Mouse (Mus musculus): ENCODE results near the gene Mapkap1. TPM values are rescaled to one million over a fixed set of nuclear protein-coding genes. Genes with fewer than 3 reads are reported as not detected.

Mapkap1 gene
- total RNA-seq, 1 experiment from 2014 or later: 77.9 TPM

DNA sequence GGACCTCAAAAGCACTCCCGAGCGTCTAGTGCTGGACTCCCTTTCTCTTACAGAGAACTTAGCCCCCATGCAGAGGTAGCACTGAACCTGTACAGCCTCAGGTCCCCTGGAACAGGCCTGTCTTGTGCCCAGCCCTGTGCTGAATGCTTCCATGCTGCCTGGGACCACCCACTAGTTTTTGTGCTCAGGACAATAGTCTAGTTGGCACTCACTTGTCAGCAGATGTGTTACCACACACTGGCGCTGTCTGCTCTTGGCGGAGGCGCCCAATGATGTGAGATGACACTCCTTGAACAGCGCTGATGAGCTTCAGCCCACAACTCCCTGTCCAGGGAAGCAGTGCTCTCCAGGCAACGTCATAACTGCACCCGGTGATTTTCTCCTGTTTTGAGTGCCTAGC is 182.0 kb downstream of the Mapkap1 start:
- no peak for DNase-seq

DNA sequence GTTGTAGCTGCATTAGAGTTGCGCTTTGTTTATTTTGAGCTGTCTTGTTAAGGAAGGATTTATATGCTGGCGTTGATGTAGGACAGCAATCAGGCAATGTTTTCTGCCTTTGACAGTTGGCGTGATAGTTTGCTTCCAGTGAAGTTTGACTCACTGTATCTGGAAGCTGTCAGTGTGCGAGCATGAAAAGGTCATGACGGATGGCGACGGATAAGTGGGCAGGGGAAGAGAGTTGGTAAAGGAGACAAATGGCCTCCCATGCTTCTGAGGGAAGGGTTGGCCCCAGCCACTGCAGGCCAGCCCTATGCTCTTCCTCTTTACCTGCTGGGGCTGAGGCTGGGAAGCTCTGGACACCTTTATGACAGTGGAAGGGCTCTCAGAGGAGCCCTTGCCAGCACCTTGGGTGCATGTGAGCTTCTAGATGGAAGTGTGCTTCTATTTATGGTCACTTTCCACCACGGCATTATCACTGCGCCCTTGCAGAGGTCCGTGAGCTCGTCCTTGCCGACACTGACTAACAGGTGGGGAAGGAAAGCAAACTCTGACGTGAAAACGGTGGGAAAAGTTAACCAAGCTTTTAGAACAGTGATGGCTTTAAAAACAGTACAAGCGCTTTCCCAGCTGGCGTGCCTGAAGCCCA is 185.3 kb downstream of the Mapkap1 start:
- DNase-seq: peak; percentile 52

DNA sequence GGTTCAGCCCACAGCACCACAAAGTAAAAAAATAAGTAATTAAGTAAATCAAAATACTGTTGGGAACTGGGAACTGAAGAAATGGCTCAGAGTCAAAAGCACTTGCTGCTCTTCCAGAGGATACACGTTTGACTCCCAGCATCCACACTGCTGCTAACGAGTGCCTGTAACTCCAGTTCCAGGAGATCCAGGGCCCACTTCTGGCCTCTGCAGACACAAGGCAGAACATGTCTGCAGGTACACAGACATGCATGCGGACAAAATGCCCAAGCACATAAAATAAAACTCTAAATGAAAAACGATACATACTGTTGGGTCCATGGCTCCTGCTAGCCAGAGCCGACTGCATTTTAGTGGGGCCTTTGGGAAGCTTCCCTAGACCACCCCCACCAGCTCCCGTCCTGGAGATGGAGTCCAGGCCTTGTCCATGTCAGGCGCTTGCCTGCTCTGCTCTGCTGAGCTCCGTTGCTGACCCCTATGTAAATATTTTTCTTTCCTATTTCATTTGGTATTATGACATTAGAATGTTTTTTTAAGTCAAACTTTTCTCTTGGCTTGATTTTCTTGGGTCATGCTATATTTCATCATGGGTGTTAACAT is 185.9 kb downstream of the Mapkap1 start:
- DNase-seq: no peak

DNA sequence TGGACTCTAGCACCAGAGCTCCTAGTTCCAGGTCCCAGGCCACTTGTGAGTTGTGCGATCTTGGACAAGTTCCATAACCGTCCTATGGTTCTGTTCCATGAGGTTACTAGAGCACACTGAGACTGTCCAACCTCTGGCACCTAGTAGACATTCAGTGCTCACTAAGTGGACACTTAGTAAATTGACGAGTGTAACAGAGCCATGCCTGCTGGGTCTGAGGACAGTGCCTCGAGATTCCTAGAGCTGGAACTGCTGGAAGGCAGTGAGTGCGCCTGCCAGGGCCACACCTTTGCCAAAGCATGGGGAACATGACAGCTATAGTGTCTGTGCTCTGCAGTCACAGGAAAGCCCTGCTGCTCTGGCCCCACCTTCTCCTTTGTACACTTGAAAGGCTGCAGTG is 187.4 kb downstream of the Mapkap1 start:
- no peak for DNase-seq

DNA sequence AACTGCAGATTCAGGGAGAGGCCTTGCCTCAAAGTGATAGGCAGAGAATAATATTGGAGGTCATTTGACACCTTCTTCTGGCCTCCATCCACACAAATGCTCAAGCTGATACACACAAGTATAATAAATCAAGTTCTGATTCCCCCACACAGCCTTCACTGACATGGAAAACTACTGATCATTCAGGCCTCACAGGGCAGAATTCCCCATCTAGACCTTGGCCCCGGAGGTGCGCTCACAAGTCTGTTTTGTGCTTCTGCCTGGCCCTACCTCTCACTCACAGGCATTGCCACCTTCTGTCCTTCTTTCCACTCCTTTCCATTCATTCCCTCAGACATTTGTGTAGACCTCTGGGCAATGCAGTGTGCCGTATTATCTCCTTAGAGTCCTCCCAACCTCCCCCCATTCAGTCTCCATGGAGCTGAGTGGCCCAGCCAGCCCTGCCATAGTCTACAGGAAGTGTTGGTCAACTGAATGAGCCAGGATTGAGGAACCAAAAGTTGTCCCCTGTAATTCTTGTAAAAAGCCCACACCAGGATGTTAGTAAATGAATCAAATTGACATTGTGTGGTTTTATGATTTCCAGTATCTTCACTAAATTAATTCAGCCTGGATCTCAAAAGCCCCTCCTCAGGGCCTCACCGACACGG is 193.2 kb downstream of the Mapkap1 start:
- DNase-seq: peak; percentile 37

DNA sequence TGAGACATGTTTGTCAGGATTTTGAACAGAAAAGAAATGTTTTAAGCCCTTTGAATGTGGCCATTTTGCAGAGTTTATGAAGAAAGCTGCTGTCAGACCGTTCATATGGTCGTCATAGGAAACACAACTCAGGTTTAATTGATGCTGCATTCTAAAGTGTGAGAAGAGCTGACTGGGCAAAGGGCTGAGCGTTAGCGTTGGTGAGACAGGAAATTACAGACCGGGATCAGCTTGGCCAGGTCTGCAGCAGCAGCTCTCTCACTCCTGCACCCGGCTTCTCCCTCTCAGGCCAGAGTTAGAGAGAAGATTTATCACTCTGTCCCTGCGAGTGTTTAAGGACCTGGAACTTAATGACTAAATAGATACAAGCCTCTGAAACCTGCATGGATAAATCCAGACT is 194.2 kb downstream of the Mapkap1 start:
- no peak for DNase-seq

DNA sequence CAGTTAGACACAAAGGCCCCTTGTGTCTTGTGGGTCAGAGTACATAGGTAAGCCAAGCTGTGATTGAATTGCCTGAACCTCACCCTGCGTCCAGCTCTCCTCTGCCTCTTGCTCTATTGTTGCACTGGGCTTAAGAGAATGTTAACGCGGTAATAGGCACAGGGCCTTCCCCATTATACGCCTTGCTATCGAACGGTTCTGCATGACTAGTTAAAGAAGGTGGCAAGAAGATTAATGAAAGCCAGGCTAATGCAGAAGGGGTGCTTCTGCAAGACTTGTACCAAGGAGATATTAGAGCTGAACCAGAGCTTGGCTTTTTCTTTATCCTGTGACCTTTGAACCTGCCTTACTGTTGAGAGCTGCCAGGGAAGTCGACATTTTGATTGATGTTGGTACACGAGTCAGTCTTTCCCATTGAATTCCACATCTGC is 195.6 kb downstream of the Mapkap1 start:
- DNase-seq: no peak

DNA sequence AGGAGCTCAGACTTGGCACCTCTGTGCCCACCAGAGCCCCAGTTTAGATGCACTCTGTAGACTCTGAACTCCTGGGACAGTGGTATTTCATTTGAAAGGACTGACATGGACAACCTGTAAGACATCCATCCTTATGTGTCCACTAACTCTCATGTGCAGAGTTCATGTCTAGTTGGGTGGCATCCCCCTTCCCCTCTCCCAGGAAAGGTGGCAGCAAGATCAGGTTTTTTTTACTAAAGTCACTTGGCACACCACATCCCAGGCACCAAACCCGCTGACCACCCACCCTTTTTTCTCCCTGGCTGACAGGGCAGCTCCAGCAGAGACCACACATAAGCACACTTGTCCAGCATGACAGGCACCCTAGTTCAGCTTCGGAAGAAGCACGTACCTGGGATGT is 196.3 kb downstream of the Mapkap1 start:
- DNase-seq: no peak

DNA sequence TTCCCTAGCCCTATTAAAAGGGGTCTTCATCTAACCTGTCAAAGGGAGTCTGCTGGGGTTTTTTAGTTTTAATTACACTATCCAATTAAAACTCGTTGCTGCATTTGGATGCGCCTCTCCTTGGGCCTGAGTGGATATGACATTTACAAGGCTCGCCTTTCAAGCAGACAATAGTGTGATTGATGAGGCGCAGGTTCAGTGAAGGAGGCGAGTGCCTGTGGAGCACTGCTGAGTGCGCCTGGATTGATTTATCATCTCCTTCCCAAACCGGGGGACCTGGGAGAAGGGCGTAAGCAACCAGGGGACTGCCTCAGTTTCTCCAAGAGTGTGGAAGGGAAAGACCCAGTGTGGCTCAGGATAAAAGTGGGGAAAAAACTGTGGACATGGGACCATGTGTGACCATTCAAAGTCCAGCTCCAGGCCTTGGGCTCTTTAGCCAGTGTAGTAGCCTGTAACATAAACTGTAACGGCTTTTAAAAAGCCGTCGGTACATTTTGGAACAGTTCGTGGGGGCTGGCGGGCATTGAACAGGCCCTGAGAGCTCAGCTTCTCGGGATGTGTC is 197.2 kb downstream of the Mapkap1 start:
- no peak for DNase-seq

DNA sequence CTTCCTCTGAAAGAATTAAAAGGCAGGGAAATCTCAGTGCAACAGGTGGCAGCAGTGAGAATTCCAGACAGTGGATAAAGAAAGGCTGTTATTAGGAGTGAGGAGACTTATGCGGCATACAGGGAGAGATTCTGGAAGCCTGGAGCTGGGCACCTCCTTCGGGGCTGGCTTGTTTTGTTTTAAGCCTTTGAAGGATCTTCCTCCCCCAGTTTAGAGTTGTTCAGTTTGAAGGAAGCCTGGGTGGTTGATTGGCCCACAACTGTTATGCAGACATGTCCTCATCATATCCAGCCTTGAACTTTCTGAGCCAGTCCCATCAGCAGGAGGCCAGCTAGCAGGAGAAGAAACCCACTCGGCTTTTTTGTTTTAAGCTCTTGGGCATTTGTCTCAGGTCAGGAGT is 198.5 kb downstream of the Mapkap1 start:
- no peak for DNase-seq

DNA sequence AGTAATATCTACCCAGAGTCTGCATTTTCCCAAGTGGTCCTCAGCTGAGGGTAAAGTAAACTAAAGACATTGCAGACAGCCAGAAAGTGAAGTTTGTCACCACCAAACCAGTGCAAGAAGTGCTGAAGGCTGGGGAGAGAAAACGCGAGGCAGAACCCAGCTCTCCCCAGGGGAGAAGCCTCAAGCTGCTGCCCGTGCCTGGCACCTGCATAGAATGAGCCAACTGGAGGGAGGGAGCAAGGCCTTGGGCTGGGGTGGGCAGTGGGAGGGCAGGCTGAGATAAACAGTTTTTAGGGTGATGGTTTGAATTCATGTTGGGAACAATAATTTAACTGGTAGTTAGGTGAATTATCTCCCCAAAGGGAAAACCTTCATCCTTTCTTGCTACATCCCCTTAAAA is 202.3 kb downstream of the Mapkap1 start:
- no peak for DNase-seq

DNA sequence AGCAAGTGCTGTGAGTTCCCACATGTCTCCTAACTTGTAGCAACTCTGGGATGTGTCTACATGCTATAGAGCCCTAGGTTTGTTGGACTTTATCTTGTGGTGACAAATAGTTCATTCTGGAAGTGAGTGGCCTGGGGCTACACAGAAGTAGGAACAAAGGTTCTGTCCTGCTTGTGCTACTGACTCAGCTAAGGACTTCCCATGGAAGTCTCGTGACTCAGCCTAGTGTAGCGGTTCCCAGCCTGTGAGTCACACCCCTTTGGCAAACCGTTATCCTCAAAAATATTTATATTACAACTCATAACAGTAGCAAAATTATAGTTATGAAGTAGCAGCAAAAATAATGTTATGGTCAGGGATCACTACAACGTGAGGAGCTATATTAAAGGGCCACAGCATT is 202.9 kb downstream of the Mapkap1 start:
- DNase-seq: peak; percentile 45

DNA sequence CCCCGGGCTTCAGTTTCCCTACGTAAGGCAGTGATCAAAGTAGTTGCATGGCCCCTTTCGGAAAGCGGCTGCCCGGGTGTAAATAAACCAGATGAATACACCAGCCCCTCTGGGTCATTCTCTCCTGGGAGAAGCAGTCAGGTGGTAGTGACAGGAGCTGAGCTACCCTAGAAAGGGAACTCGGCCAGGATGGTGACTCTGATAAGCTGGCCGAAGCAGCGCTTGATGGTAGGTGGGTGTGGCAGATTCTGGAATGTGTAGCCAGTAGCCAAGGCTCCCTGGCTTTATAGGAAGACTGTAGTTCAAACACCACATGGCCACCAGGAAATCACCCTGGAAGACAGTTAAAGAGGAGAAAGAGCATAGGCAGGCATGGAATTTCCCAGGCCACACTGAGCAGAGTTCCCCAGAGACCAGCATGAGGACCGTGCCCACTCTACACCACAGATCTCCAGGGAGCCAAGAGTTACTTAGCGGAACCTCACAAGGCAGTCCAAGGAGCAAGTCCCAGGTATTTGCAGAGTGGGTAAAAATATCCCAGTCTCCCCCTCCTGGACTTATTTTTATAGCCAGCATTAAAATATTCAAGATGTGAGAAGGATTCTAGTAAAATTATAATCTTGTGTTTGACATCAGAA is 214.3 kb downstream of the Mapkap1 start:
- DNase-seq: no peak

DNA sequence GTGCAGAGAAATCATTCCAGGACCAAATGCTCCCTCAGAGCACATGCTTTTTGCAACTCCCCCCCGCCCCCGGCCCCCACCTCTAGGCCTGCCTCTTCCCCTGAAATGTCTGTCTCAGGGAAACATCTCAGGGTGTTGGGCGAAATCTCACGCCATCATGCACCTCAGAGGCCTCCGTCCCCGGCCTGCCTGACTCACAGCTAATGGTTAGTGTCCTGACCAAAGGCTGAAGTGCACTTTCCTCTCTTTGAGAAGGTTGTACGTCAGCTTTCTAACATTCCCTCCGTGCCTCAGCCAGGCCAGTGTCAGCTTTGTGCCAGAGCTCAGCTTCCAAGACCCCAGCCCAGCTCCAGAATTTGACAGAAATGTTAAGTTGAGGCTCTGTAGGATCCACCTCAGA is 214.9 kb downstream of the Mapkap1 start:
- no peak for DNase-seq

DNA sequence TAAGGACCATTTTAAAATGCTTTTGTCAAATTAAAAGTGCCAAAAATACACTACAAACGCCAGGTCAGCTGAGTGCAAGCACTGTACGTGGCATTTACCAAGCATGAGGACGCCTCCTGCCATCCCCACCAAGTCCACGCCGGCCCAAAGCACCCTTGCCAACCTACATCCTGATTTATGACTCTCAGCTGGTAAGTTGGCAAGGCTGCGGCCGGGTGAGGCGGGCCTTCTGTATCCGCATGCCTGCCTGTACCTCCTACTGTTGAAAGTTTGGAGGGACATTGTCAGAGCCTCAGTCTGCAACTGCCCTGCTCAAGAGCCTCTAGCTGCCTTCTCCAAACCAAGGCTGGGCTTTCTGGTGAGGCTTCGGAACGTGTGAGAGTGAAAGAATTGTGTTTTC is 215.9 kb downstream of the Mapkap1 start:
- DNase-seq: peak; percentile 80

DNA sequence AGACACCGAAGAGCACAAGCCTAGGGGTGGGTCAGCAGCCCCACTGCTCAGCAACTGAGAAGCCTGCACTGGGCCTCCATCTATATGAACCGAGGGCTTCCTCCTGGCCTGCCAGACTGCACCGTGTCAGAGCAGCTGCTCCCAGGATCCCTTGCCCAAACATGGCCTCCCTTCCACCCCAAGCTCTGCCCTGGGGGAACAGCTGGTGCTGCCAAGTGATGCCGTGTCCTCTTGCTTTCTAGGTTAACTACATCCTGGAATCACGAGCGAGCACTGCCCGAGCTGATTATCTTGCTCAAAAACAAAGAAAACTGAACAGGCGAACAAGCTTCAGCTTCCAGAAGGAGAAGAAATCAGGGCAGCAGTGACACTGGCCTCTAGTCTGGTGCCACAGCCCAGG is 216.6 kb downstream of the Mapkap1 start:
- no peak for DNase-seq

DNA sequence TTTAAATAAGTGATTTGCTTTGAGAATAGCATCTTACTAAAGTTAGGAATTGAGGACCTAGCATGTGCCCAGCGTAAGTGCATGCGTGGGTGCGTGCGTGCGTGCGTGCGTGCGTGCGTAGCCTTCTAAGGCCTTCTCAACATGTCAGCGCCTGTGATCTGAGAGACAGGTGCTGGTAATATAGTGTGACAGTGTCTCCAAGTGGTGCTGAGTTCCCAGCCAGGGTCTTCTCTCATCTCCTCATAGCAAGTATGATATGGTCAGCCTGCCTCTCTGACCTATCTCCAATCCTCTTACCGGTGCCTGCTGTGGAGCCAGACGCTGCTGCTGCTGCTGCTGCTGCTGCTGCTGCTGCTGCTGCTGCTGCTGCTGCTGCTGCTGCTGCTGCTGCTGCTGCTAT is 217.5 kb downstream of the Mapkap1 start:
- DNase-seq: no peak

DNA sequence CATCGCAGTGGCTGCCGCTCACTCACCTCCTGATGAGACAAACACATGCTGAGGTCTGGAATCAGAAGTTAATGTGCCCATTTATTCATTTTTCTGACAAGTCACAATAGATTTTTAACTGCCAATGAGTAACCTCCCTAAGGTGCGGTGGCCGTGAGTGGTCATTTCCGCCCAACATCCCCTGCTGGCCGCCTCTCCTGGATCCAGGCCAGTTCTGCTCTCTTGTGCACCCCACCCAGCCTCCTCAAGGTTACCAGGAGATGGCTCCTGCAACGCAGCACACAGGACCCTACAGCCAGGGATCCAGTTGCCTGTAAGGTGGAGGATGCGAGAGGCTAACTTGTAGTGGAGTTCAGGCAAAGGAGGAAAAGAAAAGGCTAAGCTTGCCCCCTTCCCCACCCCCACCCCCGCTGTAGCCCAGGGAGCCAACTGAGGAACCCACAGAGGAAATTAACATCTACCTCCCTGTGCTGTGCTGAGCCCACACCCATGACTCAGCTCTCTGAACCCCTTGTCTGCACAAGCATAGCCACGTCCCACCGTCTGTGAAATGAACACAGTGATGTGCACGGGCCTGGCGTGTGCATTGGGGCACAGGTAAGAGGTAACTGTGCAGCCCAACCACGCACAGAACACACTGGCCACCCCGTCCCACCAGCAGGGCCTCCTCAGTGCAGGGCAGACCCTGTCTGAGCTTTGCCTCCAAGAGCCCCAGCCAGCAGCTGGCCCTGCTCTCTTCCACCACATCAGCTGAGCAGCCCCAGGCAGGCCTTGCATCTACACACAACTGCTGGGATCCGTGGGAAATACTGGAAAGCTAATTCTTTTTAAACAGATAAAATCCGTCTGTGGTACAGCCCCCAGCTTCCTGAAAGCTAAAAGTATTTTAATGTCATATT is 221.0 kb downstream of the Mapkap1 start:
- no peak for DNase-seq

DNA sequence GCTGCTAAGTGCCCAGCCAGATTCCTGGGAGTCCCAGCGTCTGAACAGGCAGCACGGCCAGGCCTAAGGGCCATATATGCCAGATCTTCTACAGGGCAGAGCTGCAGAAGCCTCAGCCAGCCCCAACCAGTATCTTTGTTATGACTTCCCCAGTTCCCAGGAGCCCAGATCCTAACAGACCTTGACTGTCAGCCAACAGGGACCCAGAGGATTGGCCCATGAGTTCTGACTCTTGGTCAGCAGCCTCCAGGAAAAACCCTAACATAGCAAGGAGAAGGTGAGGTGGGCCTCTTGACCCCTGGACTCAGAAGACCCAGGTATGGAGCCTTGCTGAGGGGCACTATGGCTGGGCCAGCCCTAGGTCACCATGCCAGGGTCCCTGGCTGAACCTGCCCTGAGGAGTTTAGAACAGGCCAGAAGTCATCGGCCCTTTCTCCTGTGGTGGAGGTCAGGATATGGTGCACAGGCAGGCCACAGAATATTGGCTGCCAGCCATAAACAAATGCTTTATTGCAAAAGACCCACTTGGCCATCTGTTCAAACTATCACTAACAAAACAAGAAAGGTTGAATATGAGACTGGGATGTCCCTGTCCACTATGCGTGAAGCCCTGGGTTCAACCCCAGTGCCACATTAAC is 222.5 kb downstream of the Mapkap1 start:
- peak; percentile 46 for DNase-seq

DNA sequence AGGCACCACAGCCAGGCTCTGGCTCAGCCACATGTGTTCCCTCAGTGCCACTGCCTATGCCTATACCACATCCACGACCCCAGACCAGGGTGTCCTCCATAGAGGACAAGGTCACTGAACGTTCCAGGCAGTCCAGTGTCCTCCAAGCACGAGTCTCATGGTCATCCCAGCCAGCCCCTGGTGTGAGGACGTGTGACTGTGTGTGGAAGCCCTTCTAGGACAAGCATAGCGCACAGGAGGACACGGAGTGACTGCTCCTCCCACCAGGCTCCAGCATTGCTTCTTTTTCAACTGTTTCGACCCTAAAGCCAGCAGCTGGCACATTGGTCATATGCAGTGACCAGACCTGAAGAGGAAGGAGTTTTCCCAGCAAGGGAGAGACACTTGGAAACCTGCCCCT is 223.2 kb downstream of the Mapkap1 start:
- peak; percentile 57 for DNase-seq

DNA sequence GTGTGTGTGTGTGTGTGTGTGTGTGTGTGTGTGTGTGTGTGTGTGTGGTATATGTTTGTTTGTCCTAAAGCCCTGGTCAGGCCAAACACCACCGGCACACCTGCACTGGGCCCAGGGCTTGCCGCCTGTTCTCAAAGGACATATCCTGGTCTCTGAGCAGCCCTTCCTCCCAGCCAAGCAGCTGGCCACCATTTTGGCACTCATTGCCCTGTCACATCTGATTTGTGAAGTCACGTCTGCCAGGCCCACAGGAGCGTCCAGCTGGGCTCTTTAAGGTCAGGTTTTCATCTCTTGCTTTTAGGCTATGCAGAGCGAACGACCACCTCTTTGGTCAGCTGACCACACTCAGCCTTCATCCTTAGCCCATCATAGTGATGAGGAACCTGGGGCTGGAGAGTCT is 223.9 kb downstream of the Mapkap1 start:
- peak; percentile 40 for DNase-seq

DNA sequence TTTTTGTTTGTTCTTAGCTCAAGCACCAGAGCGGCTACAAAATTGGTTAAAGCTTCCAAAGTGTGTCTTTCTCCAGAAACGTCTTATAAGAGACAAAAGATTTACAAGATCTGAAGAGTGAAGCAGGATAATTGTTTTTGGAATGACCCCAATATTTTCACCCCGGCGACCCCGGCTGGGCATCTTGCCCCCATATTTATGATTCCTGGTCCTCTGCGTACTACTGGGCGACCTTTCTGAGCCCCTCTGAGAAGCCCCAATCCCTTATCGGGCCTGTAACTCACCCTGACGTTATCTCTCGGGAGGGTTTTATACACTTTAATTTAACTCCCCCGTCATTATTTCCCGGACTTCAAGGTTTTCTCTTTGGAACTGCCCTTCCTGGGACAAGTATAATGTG is 225.5 kb downstream of the Mapkap1 start:
- DNase-seq: no peak
